Mouse (Mus musculus): ENCODE measurements at regions not wholly inside any gene's neighbourhood (a gene's known extent, or its start where the extent isn't known, plus 50 kb on each side); places are given as distances from the start of the nearest gene placed in this dataset.
A peak's percentile ranks its signal among the peaks of the same experiment; 100 is the strongest.

DNA sequence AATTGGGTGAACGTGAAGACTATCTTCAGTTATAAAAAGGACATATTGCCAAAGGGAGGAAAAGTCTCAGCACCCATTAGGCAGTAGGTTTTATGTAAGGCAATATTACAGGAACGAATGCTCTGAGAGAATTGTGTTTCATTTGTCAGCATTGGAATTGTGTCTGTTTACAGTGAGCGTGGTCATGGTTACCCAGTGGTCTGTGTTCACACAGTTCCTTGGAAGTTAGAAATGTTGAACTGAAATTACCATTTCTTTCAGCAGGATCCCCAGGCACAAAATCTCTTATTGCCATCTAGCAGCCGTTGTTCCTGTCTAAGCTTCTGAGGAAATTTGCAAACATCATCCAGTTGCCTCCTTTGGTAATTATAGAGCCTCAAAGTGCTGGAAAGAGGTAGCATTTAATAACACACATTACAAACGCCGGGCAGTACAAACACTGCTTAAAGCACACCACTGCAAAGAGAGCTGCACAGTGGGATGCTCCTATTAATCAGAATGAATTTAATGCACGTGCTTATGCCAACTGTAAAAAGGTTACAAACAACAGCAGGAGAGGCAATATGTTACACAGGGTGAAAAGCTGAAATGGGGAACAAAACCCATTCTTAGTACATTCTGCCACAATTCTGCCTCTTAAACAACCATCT, 555.4 kb upstream of the Marcks start:
- no peaks in the 10 kb centered on the region for H3K9me3 ChIP-seq (ENCODE audit: control insufficient read depth, low read length)
- DNase-seq (ENCODE audit: low spot score, missing footprints) = peak; percentile 62
- ATAC-seq (ENCODE audit: low FRiP score) = no peak
- no peak overlapping the region for H3K27ac ChIP-seq (ENCODE audit: low read depth, low read length)
- H3K36me3 ChIP-seq (ENCODE audit: control insufficient read depth, insufficient read depth, low read length) = no peaks in the 10 kb centered on the region
- H3K27me3 ChIP-seq (ENCODE audit: control insufficient read depth, insufficient read depth, low read length) = no peaks in the 10 kb centered on the region
- no peak overlapping the region for H3K4me2 ChIP-seq
- H3K4me1 ChIP-seq (ENCODE audit: control insufficient read depth, insufficient read depth, low read length) = no peaks in the 10 kb centered on the region
- H3K4me3 ChIP-seq (ENCODE audit: low read depth, low read length) = no peak overlapping the region
- 78% methylated on average over 7 of the region's 7 CpGs for WGBS
- H3K9ac ChIP-seq (ENCODE audit: low read length) = no peak overlapping the region

- Histone ChIP-seq H3K27me3 (ENCODE audit: control insufficient read depth, insufficient read depth, low read length) (no peaks in the 10 kb centered on the region), H3K27ac (ENCODE audit: low read depth, low read length) (no peak overlapping the region), H3K36me3 (ENCODE audit: control insufficient read depth, insufficient read depth, low read length) (no peaks in the 10 kb centered on the region), H3K4me2 (no peak overlapping the region), H3K4me3 (ENCODE audit: low read depth, low read length) (no peak overlapping the region), H3K9ac (ENCODE audit: low read length) (no peak overlapping the region), H3K4me1 (ENCODE audit: control insufficient read depth, insufficient read depth, low read length) (no peaks in the 10 kb centered on the region), H3K9me3 (ENCODE audit: control insufficient read depth, low read length) (no peaks in the 10 kb centered on the region)
- peak; percentile 14 for DNase-seq (ENCODE audit: low spot score, missing footprints)
- ATAC-seq (ENCODE audit: low FRiP score) = no peak
Observed at GRCm38 (mm10) chr10:37692851-37693250, 554.1 kb upstream of the Marcks start.

DNA sequence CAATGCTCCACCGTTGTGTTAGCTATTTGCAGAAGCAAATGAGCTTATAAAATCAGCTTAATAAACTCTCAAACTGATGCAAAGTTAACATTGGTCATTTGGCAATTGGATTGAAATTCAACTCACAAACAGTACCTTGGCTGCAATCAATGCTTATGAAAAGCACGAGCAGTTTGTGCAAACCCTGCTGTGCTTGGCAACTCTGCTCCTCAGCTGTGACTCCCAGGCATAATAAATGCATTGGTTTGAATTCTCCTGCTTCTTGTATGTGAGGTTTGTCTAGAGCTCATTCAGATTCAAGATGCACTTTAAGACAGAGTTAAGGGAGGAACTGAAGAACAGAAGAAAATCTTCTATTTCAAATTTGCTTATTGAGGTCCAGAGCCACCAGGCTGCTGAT, 553.2 kb upstream of the Marcks start:
- Histone ChIP-seq H3K27ac (ENCODE audit: low read depth, low read length) (no peak overlapping the region), H3K9ac (ENCODE audit: low read length) (no peak overlapping the region), H3K4me3 (ENCODE audit: low read depth, low read length) (no peak overlapping the region), H3K36me3 (ENCODE audit: control insufficient read depth, insufficient read depth, low read length) (no peaks in the 10 kb centered on the region), H3K4me1 (ENCODE audit: control insufficient read depth, insufficient read depth, low read length) (no peaks in the 10 kb centered on the region), H3K9me3 (ENCODE audit: control insufficient read depth, low read length) (no peaks in the 10 kb centered on the region), H3K27me3 (ENCODE audit: control insufficient read depth, insufficient read depth, low read length) (no peaks in the 10 kb centered on the region), H3K4me2 (no peak overlapping the region)
- WGBS = 47% methylated on average over 2 of the region's 2 CpGs
- no peak for DNase-seq (ENCODE audit: low spot score, missing footprints)
- no peak for ATAC-seq (ENCODE audit: low FRiP score)

GRCm38 (mm10) chr10:37683101-37683500, 544.4 kb upstream of the Marcks start:
- H3K9me3 ChIP-seq (ENCODE audit: control insufficient read depth, low read length) = no peaks in the 10 kb centered on the region
- H3K27me3 ChIP-seq (ENCODE audit: control insufficient read depth, insufficient read depth, low read length) = no peaks in the 10 kb centered on the region
- H3K4me2 ChIP-seq = no peak overlapping the region
- DNase-seq (ENCODE audit: low spot score, missing footprints) = no peak
- no peak overlapping the region for H3K9ac ChIP-seq (ENCODE audit: low read length)
- peak; percentile 85 for ATAC-seq (ENCODE audit: low FRiP score)
- peak overlapping the region; percentile 25; the same call in 1 of the 2 replicates for H3K27ac ChIP-seq (ENCODE audit: low read depth, low read length)
- H3K36me3 ChIP-seq (ENCODE audit: control insufficient read depth, insufficient read depth, low read length) = no peaks in the 10 kb centered on the region
- H3K4me1 ChIP-seq (ENCODE audit: control insufficient read depth, insufficient read depth, low read length) = peaks cover 3% of the 10 kb centered on the region; the same call in 1 of the 2 replicates
- no peak overlapping the region for H3K4me3 ChIP-seq (ENCODE audit: low read depth, low read length)

- Histone ChIP-seq H3K27ac (ENCODE audit: low read depth, low read length) (no peak overlapping the region), H3K4me3 (ENCODE audit: low read depth, low read length) (no peak overlapping the region), H3K4me2 (no peak overlapping the region), H3K27me3 (ENCODE audit: control insufficient read depth, insufficient read depth, low read length) (no peaks in the 10 kb centered on the region), H3K9me3 (ENCODE audit: control insufficient read depth, low read length) (no peaks in the 10 kb centered on the region), H3K36me3 (ENCODE audit: control insufficient read depth, insufficient read depth, low read length) (no peaks in the 10 kb centered on the region), H3K9ac (ENCODE audit: low read length) (no peak overlapping the region), H3K4me1 (ENCODE audit: control insufficient read depth, insufficient read depth, low read length) (peaks cover 3% of the 10 kb centered on the region; the same call in 1 of the 2 replicates)
- ATAC-seq (ENCODE audit: low FRiP score) (no peak), DNase-seq (ENCODE audit: low spot score, missing footprints) (no peak)
Observed at GRCm38 (mm10) chr10:37680601-37681000, 541.9 kb upstream of the Marcks start.

DNA sequence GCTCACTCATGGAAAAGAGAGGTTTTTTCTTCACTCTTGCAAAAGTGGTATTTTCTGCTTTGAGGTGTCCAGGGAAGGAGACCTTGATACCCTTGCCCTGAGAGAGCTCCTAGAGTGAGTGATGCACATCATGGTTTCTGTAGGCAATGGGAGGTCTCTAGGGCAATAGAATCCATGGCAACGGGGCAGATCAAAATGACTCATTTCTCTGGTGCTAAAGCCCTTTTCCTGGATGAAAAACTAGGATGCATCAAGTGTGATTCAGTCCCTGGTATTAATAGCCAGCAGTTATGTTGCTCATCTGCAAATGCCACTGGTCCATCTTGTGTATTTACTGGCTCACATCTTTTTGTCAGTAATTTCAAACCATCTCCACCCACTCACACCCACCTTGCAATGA, 539.1 kb upstream of the Marcks start:
- Histone ChIP-seq H3K27ac (ENCODE audit: low read depth, low read length) (no peak overlapping the region), H3K4me3 (ENCODE audit: low read depth, low read length) (no peak overlapping the region), H3K36me3 (ENCODE audit: control insufficient read depth, insufficient read depth, low read length) (no peaks in the 10 kb centered on the region), H3K4me2 (no peak overlapping the region), H3K9ac (ENCODE audit: low read length) (no peak overlapping the region), H3K27me3 (ENCODE audit: control insufficient read depth, insufficient read depth, low read length) (no peaks in the 10 kb centered on the region), H3K9me3 (ENCODE audit: control insufficient read depth, low read length) (no peaks in the 10 kb centered on the region), H3K4me1 (ENCODE audit: control insufficient read depth, insufficient read depth, low read length) (no peaks in the 10 kb centered on the region)
- no peak for DNase-seq (ENCODE audit: low spot score, missing footprints)
- no peak for ATAC-seq (ENCODE audit: low FRiP score)
- WGBS = 82% methylated on average over 1 of the region's 1 CpGs

- WGBS = 42% methylated on average over 2 of the region's 2 CpGs
- Histone ChIP-seq H3K4me2 (no peak overlapping the region), H3K4me1 (ENCODE audit: control insufficient read depth, insufficient read depth, low read length) (peaks cover 21% of the 10 kb centered on the region), H3K9ac (ENCODE audit: low read length) (no peak overlapping the region), H3K27me3 (ENCODE audit: control insufficient read depth, insufficient read depth, low read length) (no peaks in the 10 kb centered on the region), H3K27ac (ENCODE audit: low read depth, low read length) (no peak overlapping the region), H3K9me3 (ENCODE audit: control insufficient read depth, low read length) (no peaks in the 10 kb centered on the region), H3K4me3 (ENCODE audit: low read depth, low read length) (no peak overlapping the region), H3K36me3 (ENCODE audit: control insufficient read depth, insufficient read depth, low read length) (no peaks in the 10 kb centered on the region)
- DNase-seq (ENCODE audit: low spot score, missing footprints) (no peak), ATAC-seq (ENCODE audit: low FRiP score) (no peak)
Observed at GRCm38 (mm10) chr10:37668827-37669226, 530.1 kb upstream of the Marcks start.

DNA sequence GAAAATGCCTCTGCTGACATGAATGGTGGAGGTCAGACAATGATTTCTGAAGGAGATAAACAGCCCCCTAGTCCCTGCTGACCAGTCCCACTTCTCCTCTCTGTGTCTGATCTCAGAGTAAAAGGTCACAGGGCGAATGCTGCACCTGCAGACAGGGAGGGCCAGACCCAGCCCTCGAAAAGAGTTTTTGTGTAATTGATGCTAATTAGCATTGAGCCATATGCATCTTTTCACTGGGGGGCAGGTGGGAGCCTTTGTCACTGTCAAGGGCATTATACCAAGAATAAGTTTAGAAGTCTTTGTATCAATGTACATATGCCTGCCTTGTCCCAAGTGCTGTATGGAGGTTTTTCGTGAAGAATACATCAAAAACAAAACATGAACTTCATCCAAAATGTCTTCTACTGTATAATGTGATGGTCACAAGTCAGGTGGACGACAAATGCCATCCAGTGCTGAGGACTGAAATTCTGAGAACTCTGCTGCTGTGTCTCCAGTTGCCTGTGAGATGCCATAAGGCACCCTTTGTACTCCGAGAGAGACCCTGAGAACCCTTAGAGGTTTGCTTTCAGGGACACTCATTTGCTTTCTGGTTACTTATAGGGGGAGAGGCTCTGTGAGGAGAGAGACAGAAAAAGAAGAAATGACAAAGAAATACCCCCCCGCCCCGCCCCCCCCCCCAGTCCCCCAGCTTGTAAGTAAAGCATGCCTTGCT, 528.5 kb upstream of the Marcks start:
- Histone ChIP-seq H3K9me3 (ENCODE audit: control insufficient read depth, low read length) (no peaks in the 10 kb centered on the region), H3K27ac (ENCODE audit: low read depth, low read length) (peak overlapping the region; percentile 62), H3K4me3 (ENCODE audit: low read depth, low read length) (no peak overlapping the region), H3K27me3 (ENCODE audit: control insufficient read depth, insufficient read depth, low read length) (no peaks in the 10 kb centered on the region), H3K4me2 (no peak overlapping the region; the same call in 1 of the 2 replicates), H3K9ac (ENCODE audit: low read length) (no peak overlapping the region), H3K4me1 (ENCODE audit: control insufficient read depth, insufficient read depth, low read length) (peaks cover 21% of the 10 kb centered on the region), H3K36me3 (ENCODE audit: control insufficient read depth, insufficient read depth, low read length) (no peaks in the 10 kb centered on the region)
- peak; percentile 92 for ATAC-seq (ENCODE audit: low FRiP score)
- 19% methylated on average over 7 of the region's 7 CpGs for WGBS
- DNase-seq (ENCODE audit: low spot score, missing footprints) = peak; percentile 86

DNA sequence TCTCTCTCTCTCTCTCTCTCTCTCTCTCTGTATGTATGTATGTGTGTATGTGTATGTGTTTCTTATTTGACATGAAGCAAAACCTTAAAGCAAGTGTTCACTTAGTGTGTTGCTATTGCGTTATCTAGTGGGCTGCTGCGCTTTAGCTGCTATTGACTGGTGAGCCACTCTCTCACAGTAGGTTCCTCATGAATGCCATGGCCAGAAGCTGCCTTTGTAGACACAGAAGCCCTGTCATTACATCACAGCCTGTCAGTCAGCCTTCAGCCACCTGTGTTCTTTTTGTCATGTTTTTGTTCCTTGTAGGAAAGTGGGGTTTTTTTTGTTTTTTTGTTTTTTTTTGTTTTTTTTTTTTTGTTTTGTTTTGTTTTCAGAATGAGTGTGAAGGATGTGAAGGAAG, 527.8 kb upstream of the Marcks start:
- 56% methylated on average over 2 of the region's 2 CpGs for WGBS
- Histone ChIP-seq H3K36me3 (ENCODE audit: control insufficient read depth, insufficient read depth, low read length) (no peaks in the 10 kb centered on the region), H3K27ac (ENCODE audit: low read depth, low read length) (peak overlapping the region; percentile 62), H3K4me2 (no peak overlapping the region), H3K4me3 (ENCODE audit: low read depth, low read length) (no peak overlapping the region), H3K27me3 (ENCODE audit: control insufficient read depth, insufficient read depth, low read length) (no peaks in the 10 kb centered on the region), H3K9me3 (ENCODE audit: control insufficient read depth, low read length) (no peaks in the 10 kb centered on the region), H3K9ac (ENCODE audit: low read length) (no peak overlapping the region), H3K4me1 (ENCODE audit: control insufficient read depth, insufficient read depth, low read length) (peaks cover 21% of the 10 kb centered on the region)
- DNase-seq (ENCODE audit: low spot score, missing footprints) (no peak), ATAC-seq (ENCODE audit: low FRiP score) (peak; percentile 53)
